Mouse (Mus musculus) intestine, embryonic 15.5 days (tissue): Measurements from ENCODE around the gene Mical2. TPM values are rescaled to one million over a fixed set of nuclear protein-coding genes. Genes with fewer than 3 reads are reported as not detected.

Experiments
- ATAC-seq: fragments of 200-750 bp; cut with Nextera tagmentation; 2 replicates; pipeline ENCODE4 v1.8.0; 2017; ENCODE audit warnings: moderate TSS enrichment, moderate library complexity
- H3K27ac ChIP-seq: fragments of 300-500 bp; sonication (generic); 2 replicates; pipeline ENCODE4 v1.5.1; 2015; ENCODE audit warnings: mild to moderate bottlenecking, inconsistent platforms
- H3K27me3 ChIP-seq: fragments of 300-500 bp; sonication (generic); replicated peaks from 2 replicates; pipeline ENCODE4 v1.6.1; 2015; ENCODE audit warnings: inconsistent platforms
- H3K36me3 ChIP-seq: fragments of 300-500 bp; sonication (generic); 2 replicates; pipeline ENCODE4 v1.6.1; 2015; ENCODE audit warnings: inconsistent platforms
- H3K4me1 ChIP-seq: fragments of 300-500 bp; sonication (generic); replicated peaks from 2 replicates; pipeline ENCODE4 v1.6.1; 2015; ENCODE audit warnings: inconsistent platforms
- H3K4me2 ChIP-seq: fragments of 300-500 bp; sonication (generic); replicated peaks from 2 replicates; pipeline ENCODE4 v1.6.1; 2015; ENCODE audit warnings: mild to moderate bottlenecking, inconsistent platforms
- H3K4me3 ChIP-seq: fragments of 300-500 bp; sonication (generic); replicated peaks from 2 replicates; pipeline ENCODE4 v1.5.1; 2015; ENCODE audit warnings: inconsistent platforms
- H3K9ac ChIP-seq: fragments of 300-500 bp; sonication (generic); 2 replicates; pipeline ENCODE4 v1.6.1; 2015; ENCODE audit warnings: inconsistent platforms
- H3K9me3 ChIP-seq: fragments of 300-500 bp; sonication (generic); 2 replicates; pipeline ENCODE4 v1.6.1; 2016; ENCODE audit warnings: inconsistent platforms
- WGBS: fragments of 180-500 bp; shearing (Covaris S2); methylation state at CpG from one replicate; pipeline ENCODE4 v1.1.7; 2015; 5-methylcytosine and 5-hydroxymethylcytosine counted together
- polyA plus RNA-seq: library from polyadenylated mRNA; unstranded; fragments of >200 nt; fragmentation: Nextera tagmentation; extraction: Ambion mirVana; gene quantifications from 2 replicates; pipeline ENCODE4 v1.2.1, GENCODE M21; 2015

Mical2 gene
- polyA plus RNA-seq, 1 experiment from 2014 or later = 18.6 TPM

- no peak overlapping the region for H3K4me2 ChIP-seq
- no peaks in the 10 kb centered on the region for H3K27me3 ChIP-seq
- H3K36me3 ChIP-seq = no peaks in the 10 kb centered on the region
- ATAC-seq = no peak
- H3K9me3 ChIP-seq = no peaks in the 10 kb centered on the region
- 92% methylated on average over 3 of the region's 3 CpGs for WGBS
- no peak overlapping the region for H3K9ac ChIP-seq
- H3K4me1 ChIP-seq = no peaks in the 10 kb centered on the region
- no peak overlapping the region for H3K4me3 ChIP-seq
- no peak overlapping the region for H3K27ac ChIP-seq
Measured at GRCm38 (mm10) chr7:112409991-112410390, 184.3 kb downstream of the Mical2 start.

- no peaks in the 10 kb centered on the region for H3K36me3 ChIP-seq
- H3K9me3 ChIP-seq = no peaks in the 10 kb centered on the region
- no peaks in the 10 kb centered on the region for H3K27me3 ChIP-seq
- no peak overlapping the region for H3K4me3 ChIP-seq
- no peak overlapping the region for H3K4me2 ChIP-seq
- H3K9ac ChIP-seq = no peak overlapping the region
- H3K27ac ChIP-seq = no peak overlapping the region
- 0 out of 2 replicates have a peak, but pooled peaks cover 3% of the 10 kb centered on the region for H3K4me1 ChIP-seq
- no peak for ATAC-seq
- WGBS = 76% methylated on average over 6 of the region's 6 CpGs
Measured at GRCm38 (mm10) chr7:112413286-112413685, 187.6 kb downstream of the Mical2 start.

- Histone ChIP-seq H3K4me1 (0 out of 2 replicates have a peak, but pooled peaks cover 3% of the 10 kb centered on the region), H3K27ac (no peak overlapping the region), H3K27me3 (no peaks in the 10 kb centered on the region), H3K4me3 (no peak overlapping the region), H3K9ac (no peak overlapping the region), H3K36me3 (no peaks in the 10 kb centered on the region), H3K9me3 (no peaks in the 10 kb centered on the region), H3K4me2 (peak overlapping the region; percentile 42)
- ATAC-seq = peak; percentile 49; the same call in 1 of the 2 replicates
- WGBS = 22% methylated on average over 14 of the region's 14 CpGs
Measured at GRCm38 (mm10) chr7:112416058-112416526, 190.4 kb downstream of the Mical2 start.

GRCm38 (mm10) chr7:112416730-112417513, 191.3 kb downstream of the Mical2 start:
- Histone ChIP-seq H3K9me3 (no peaks in the 10 kb centered on the region), H3K4me3 (no peak overlapping the region), H3K36me3 (no peaks in the 10 kb centered on the region), H3K4me2 (no peak overlapping the region), H3K27me3 (no peaks in the 10 kb centered on the region), H3K27ac (no peak overlapping the region), H3K4me1 (0 out of 2 replicates have a peak, but pooled peaks cover 3% of the 10 kb centered on the region), H3K9ac (no peak overlapping the region)
- 19% methylated on average over 7 of the region's 7 CpGs for WGBS
- no peak for ATAC-seq

GRCm38 (mm10) chr7:112417598-112417997, 191.9 kb downstream of the Mical2 start:
- Histone ChIP-seq H3K4me2 (no peak overlapping the region), H3K4me3 (no peak overlapping the region), H3K36me3 (no peaks in the 10 kb centered on the region), H3K4me1 (0 out of 2 replicates have a peak, but pooled peaks cover 3% of the 10 kb centered on the region), H3K9ac (no peak overlapping the region), H3K27ac (no peak overlapping the region), H3K9me3 (no peaks in the 10 kb centered on the region), H3K27me3 (no peaks in the 10 kb centered on the region)
- 80% methylated on average over 4 of the region's 4 CpGs for WGBS
- ATAC-seq = no peak

GRCm38 (mm10) chr7:112423438-112423837, 197.8 kb downstream of the Mical2 start:
- no peak overlapping the region for H3K27ac ChIP-seq
- H3K9ac ChIP-seq = no peak overlapping the region
- H3K4me3 ChIP-seq = no peak overlapping the region
- peaks cover 8% of the 10 kb centered on the region; the same call in 1 of the 2 replicates for H3K4me1 ChIP-seq
- no peaks in the 10 kb centered on the region for H3K36me3 ChIP-seq
- H3K4me2 ChIP-seq = no peak overlapping the region
- H3K27me3 ChIP-seq = no peaks in the 10 kb centered on the region
- no peak for ATAC-seq
- WGBS = 70% methylated on average over 4 of the region's 4 CpGs
- no peaks in the 10 kb centered on the region for H3K9me3 ChIP-seq

- Histone ChIP-seq H3K27ac (peak overlapping the region; percentile 98), H3K4me3 (peak overlapping the region; percentile 76; the same call in 1 of the 2 replicates), H3K4me2 (peak overlapping the region; percentile 87), H3K9ac (peak overlapping the region; percentile 89), H3K9me3 (no peaks in the 10 kb centered on the region), H3K27me3 (no peaks in the 10 kb centered on the region), H3K4me1 (peaks cover 10% of the 10 kb centered on the region; the same call in 1 of the 2 replicates), H3K36me3 (no peaks in the 10 kb centered on the region)
- ATAC-seq = no peak
- 39% methylated on average over 5 of the region's 5 CpGs for WGBS
Measured at GRCm38 (mm10) chr7:112426811-112427210, 201.2 kb downstream of the Mical2 start.

GRCm38 (mm10) chr7:112427357-112428157, 201.9 kb downstream of the Mical2 start, which contains the start of gene Parva:
TSS of gene Parva (plus strand) at chr7:112427505.
- H3K4me1 ChIP-seq = peaks cover 10% of the 10 kb centered on the region; the same call in 1 of the 2 replicates
- H3K4me2 ChIP-seq = peak within 1 kb of the TSS; percentile 87
- H3K9ac ChIP-seq = peak within 1 kb of the TSS; percentile 89
- peak within 1 kb of the TSS; percentile 98 for H3K27ac ChIP-seq
- H3K9me3 ChIP-seq = no peaks in the 10 kb centered on the region
- no peaks in the 10 kb centered on the region for H3K36me3 ChIP-seq
- peak; percentile 90 for ATAC-seq
- under 1% methylated on average over 45 of the region's 49 CpGs for WGBS
- H3K4me3 ChIP-seq = peak within 1 kb of the TSS; percentile 76
- H3K27me3 ChIP-seq = no peaks in the 10 kb centered on the region

- Histone ChIP-seq H3K9me3 (no peaks in the 10 kb centered on the region), H3K9ac (peak overlapping the region; percentile 89), H3K36me3 (no peaks in the 10 kb centered on the region), H3K27me3 (no peaks in the 10 kb centered on the region), H3K4me2 (peak overlapping the region; percentile 87), H3K4me1 (peaks cover 10% of the 10 kb centered on the region; the same call in 1 of the 2 replicates), H3K27ac (peak overlapping the region; percentile 98), H3K4me3 (peak overlapping the region; percentile 76)
- ATAC-seq = peak; percentile 94
- WGBS = under 1% methylated on average over 22 of the region's 22 CpGs
Measured at GRCm38 (mm10) chr7:112428158-112428535, 202.5 kb downstream of the Mical2 start.

- no peak for ATAC-seq
- Histone ChIP-seq H3K4me2 (no peak overlapping the region), H3K4me1 (peaks cover 24% of the 10 kb centered on the region), H3K9me3 (no peaks in the 10 kb centered on the region), H3K27ac (no peak overlapping the region), H3K9ac (no peak overlapping the region), H3K27me3 (no peaks in the 10 kb centered on the region), H3K36me3 (0 out of 2 replicates have a peak, but pooled peaks cover 4% of the 10 kb centered on the region), H3K4me3 (no peak overlapping the region)
- WGBS = 57% methylated on average over 3 of the region's 3 CpGs
Measured at GRCm38 (mm10) chr7:112439846-112440245, 214.2 kb downstream of the Mical2 start.

- Histone ChIP-seq H3K36me3 (no peaks in the 10 kb centered on the region), H3K9ac (0 out of 2 replicates have a peak overlapping the region, but pooled peaks have one; percentile 15), H3K4me1 (peaks cover 28% of the 10 kb centered on the region), H3K4me2 (peak overlapping the region; percentile 36), H3K4me3 (no peak overlapping the region), H3K27ac (peak overlapping the region; percentile 63), H3K9me3 (no peaks in the 10 kb centered on the region), H3K27me3 (no peaks in the 10 kb centered on the region)
- 19% methylated on average over 12 of the region's 12 CpGs for WGBS
- ATAC-seq = peak; percentile 87
Measured at GRCm38 (mm10) chr7:112444152-112444984, 218.7 kb downstream of the Mical2 start.
